Mouse (Mus musculus) ES-Bruce4 (cell line): Measurements from ENCODE around the gene Tbc1d21.

Experiments
- CTCF ChIP-seq: IDR thresholded peaks from one replicate; pipeline ENCODE4 v1.8.1; 2011; ENCODE audit warnings: low read depth, low read length
- POLR2A ChIP-seq: IDR thresholded peaks from one replicate; pipeline ENCODE4 v1.8.1; 2011; ENCODE audit warnings: low read length; ENCODE audit not compliant: insufficient read depth

DNA sequence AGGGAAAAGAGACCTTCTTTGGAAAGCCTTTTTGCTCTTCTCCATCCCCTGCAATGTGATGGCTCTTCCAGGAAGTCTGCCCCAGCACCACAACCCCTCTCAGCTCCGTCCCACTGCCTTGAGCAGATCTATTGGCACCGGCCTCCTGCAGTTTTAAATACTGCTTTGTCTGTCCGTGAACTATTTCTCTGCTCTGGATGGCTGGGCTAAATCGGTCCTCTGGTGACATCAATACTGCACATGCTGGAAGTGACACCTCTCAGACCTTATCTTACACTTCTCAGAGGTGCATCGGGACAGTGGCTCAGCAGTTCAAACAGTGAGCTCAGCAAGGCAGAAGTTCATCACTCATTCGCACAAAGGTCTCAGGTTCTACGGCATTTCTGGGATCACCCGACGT is 41.3 kb upstream of the Tbc1d21 start:
- no peak for TF ChIP-seq CTCF
- TF ChIP-seq POLR2A: no peak
